Mouse (Mus musculus) neural tube, embryonic 12.5 days (tissue): ENCODE results near the gene Obsl1. TPM values are rescaled to one million over a fixed set of nuclear protein-coding genes. Genes with fewer than 3 reads are reported as not detected.

Experiments
- ATAC-seq: fragments of 200-750 bp; cut with Nextera tagmentation; 2 replicates; pipeline ENCODE4 v1.8.0; 2017; ENCODE audit warnings: low read depth, mild to moderate bottlenecking, moderate TSS enrichment, moderate library complexity; ENCODE audit not compliant: low FRiP score
- H3K27ac ChIP-seq: fragments of 300-500 bp; sonication (generic); 2 replicates; pipeline ENCODE4 v1.5.1; 2016
- H3K27me3 ChIP-seq: fragments of 300-500 bp; sonication (generic); replicated peaks from 2 replicates; pipeline ENCODE4 v1.6.1; 2016; ENCODE audit warnings: mild to moderate bottlenecking
- H3K36me3 ChIP-seq: fragments of 300-500 bp; sonication (generic); 2 replicates; pipeline ENCODE4 v1.6.1; 2016; ENCODE audit warnings: mild to moderate bottlenecking
- H3K4me1 ChIP-seq: fragments of 300-500 bp; sonication (generic); 2 replicates; pipeline ENCODE4 v1.6.1; 2016
- H3K4me2 ChIP-seq: fragments of 300-500 bp; sonication (generic); replicated peaks from 2 replicates; pipeline ENCODE4 v1.6.1; 2016; ENCODE audit warnings: mild to moderate bottlenecking
- H3K4me3 ChIP-seq: fragments of 300-500 bp; sonication (generic); 2 replicates; pipeline ENCODE4 v1.5.1; 2016
- H3K9ac ChIP-seq: fragments of 300-500 bp; sonication (generic); 2 replicates; pipeline ENCODE4 v1.6.1; 2016; ENCODE audit warnings: mild to moderate bottlenecking
- H3K9me3 ChIP-seq: fragments of 300-500 bp; sonication (generic); 2 replicates; pipeline ENCODE4 v1.6.1; 2016; ENCODE audit warnings: mild to moderate bottlenecking
- WGBS: fragments of 180-500 bp; shearing (Covaris S2); methylation state at CpG from one replicate; pipeline ENCODE4 v1.1.7; 2016; 5-methylcytosine and 5-hydroxymethylcytosine counted together
- polyA plus RNA-seq: library from polyadenylated mRNA; unstranded; fragments of >200 nt; fragmentation: Nextera tagmentation; extraction: Ambion mirVana; gene quantifications from 2 replicates; pipeline ENCODE4 v1.2.1, GENCODE M21; 2016

Gene Obsl1
- polyA plus RNA-seq, 1 experiment from 2014 or later, result 49.0 TPM

- H3K36me3 ChIP-seq, result peaks cover 2% of the 10 kb centered on the region; the same call in 1 of the 2 replicates
- peak overlapping the region; percentile 47; the same call in 1 of the 2 replicates for H3K9ac ChIP-seq
- no peak overlapping the region for H3K4me3 ChIP-seq
- 1% methylated on average over 22 of the region's 22 CpGs for WGBS
- H3K27me3 ChIP-seq, result peaks cover 27% of the 10 kb centered on the region
- H3K27ac ChIP-seq, result peak overlapping the region; percentile 86
- ATAC-seq, result peak; percentile 26
- H3K4me1 ChIP-seq, result peaks cover 88% of the 10 kb centered on the region
- peak overlapping the region; percentile 74 for H3K4me2 ChIP-seq
- no peaks in the 10 kb centered on the region for H3K9me3 ChIP-seq
These were observed 60.3 kb downstream of the Obsl1 start for GRCm38 (mm10) chr1:75445751-75446611.

DNA sequence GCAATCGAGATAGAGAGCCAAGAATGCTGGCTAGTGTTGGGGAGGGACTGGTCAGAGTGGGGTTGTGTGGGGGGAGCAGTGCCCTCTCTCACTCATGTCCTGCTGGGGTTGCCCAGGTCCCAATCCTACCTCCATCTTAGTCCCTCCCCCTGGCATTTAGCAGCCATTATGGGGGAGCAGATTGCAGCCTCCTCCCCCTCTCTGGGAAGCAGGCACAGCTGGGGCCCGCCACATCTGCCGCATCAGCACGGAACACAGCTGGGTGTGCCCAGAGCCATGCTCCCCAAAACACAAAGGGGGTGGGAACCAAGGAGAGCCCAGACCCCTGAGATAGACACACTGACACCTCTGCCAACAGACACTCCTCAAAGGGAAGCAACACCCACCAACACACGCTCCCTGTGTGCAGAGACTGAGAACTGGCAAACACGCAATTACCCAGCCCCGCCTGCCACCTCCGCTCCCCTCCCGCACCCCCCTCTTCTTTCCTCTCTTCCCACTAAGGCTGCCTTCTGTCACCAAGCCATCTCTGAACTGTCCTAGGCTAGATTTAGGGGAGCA lies 61.0 kb downstream of the Obsl1 start:
- 0 out of 2 replicates have a peak, but pooled peaks have one; percentile 0 for ATAC-seq
- Histone ChIP-seq H3K9me3 (no peaks in the 10 kb centered on the region), H3K4me1 (peaks cover 84% of the 10 kb centered on the region), H3K36me3 (peaks cover 9% of the 10 kb centered on the region; the same call in 1 of the 2 replicates), H3K27ac (peak overlapping the region; percentile 86; the same call in 1 of the 2 replicates), H3K27me3 (peaks cover 22% of the 10 kb centered on the region), H3K4me3 (no peak overlapping the region), H3K9ac (0 out of 2 replicates have a peak overlapping the region, but pooled peaks have one; percentile 6), H3K4me2 (peak overlapping the region; percentile 74)
- 10% methylated on average over 9 of the region's 9 CpGs for WGBS

DNA sequence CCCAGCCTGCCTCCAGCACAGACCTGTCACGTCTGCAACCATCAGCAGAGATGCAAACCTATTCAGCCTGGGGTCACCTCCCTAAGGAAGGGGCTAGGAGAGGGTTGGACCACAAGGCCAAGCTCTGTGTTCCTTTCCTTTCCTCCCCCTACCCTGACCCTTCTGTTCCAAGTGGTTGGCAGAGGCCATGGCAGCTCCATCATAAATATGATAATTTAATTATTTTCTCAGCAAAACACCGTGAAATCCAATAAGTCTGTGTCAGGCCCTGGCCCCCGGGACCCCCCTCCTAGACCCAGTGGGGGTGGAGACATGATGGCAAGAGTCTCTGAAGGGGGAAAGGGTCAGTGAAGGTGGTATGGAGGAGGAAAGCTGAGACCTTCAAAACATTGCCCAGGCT lies 62.0 kb downstream of the Obsl1 start:
- Histone ChIP-seq H3K27ac (peak overlapping the region; percentile 86; the same call in 1 of the 2 replicates), H3K9me3 (no peaks in the 10 kb centered on the region), H3K36me3 (peaks cover 10% of the 10 kb centered on the region; the same call in 1 of the 2 replicates), H3K4me1 (peaks cover 78% of the 10 kb centered on the region), H3K4me2 (peak overlapping the region; percentile 74), H3K4me3 (no peak overlapping the region), H3K9ac (0 out of 2 replicates have a peak overlapping the region, but pooled peaks have one; percentile 41), H3K27me3 (peaks cover 12% of the 10 kb centered on the region)
- 19% methylated on average over 3 of the region's 3 CpGs for WGBS
- no peak for ATAC-seq

GRCm38 (mm10) chr1:75443247-75444024 lies 62.8 kb downstream of the Obsl1 start:
- peaks cover 77% of the 10 kb centered on the region for H3K4me1 ChIP-seq
- H3K9ac ChIP-seq, result peak overlapping the region; percentile 41
- H3K4me3 ChIP-seq, result no peak overlapping the region
- no peaks in the 10 kb centered on the region for H3K9me3 ChIP-seq
- H3K27me3 ChIP-seq, result 0 out of 2 replicates have a peak, but pooled peaks cover 6% of the 10 kb centered on the region
- H3K36me3 ChIP-seq, result peaks cover 10% of the 10 kb centered on the region; the same call in 1 of the 2 replicates
- peak overlapping the region; percentile 86 for H3K27ac ChIP-seq
- WGBS, result 18% methylated on average over 13 of the region's 13 CpGs
- peak overlapping the region; percentile 74 for H3K4me2 ChIP-seq
- ATAC-seq, result no peak

DNA sequence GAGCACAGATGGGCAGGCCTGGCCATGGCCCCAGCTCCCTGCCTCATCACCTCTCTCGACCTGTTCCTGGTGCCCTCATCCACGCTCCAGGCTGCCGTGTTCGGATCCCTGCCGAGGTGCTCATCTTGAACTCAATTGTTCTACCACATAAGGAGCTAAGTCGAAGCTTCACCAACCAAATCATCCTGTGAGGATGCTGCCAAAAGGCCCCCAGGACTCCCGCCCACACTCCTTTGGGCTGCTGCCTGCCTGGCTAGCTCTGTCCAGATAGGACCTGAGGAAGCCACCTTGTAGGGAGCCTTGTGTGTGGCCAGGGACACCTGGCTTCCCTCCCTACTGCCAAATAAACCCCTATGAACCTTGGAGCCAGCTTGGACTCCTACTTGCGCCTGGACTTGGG lies 63.4 kb downstream of the Obsl1 start:
- H3K4me3 ChIP-seq, result no peak overlapping the region
- 35% methylated on average over 8 of the region's 8 CpGs for whole genome bisulfite sequencing
- H3K9me3 ChIP-seq, result no peaks in the 10 kb centered on the region
- peak overlapping the region; percentile 86; the same call in 1 of the 2 replicates for H3K27ac ChIP-seq
- H3K36me3 ChIP-seq, result peaks cover 10% of the 10 kb centered on the region; the same call in 1 of the 2 replicates
- H3K27me3 ChIP-seq, result 0 out of 2 replicates have a peak, but pooled peaks cover 3% of the 10 kb centered on the region
- H3K9ac ChIP-seq, result no peak overlapping the region
- peak overlapping the region; percentile 74 for H3K4me2 ChIP-seq
- H3K4me1 ChIP-seq, result peaks cover 71% of the 10 kb centered on the region
- no peak for ATAC-seq

- 81% methylated on average over 9 of the region's 9 CpGs for WGBS
These were observed 64.1 kb downstream of the Obsl1 start for GRCm38 (mm10) chr1:75442171-75442570.

GRCm38 (mm10) chr1:75441471-75441996 lies 64.7 kb downstream of the Obsl1 start:
- Histone ChIP-seq H3K4me3 (no peak overlapping the region), H3K27me3 (no peaks in the 10 kb centered on the region), H3K9ac (no peak overlapping the region), H3K4me2 (no peak overlapping the region), H3K27ac (no peak overlapping the region), H3K4me1 (peaks cover 64% of the 10 kb centered on the region), H3K9me3 (no peaks in the 10 kb centered on the region), H3K36me3 (peaks cover 10% of the 10 kb centered on the region; the same call in 1 of the 2 replicates)
- 81% methylated on average over 15 of the region's 15 CpGs for WGBS
- ATAC-seq, result no peak

More at GRCm38 (mm10) chr1:75442171-75442570, 64.1 kb downstream of the Obsl1 start:
- no peak overlapping the region for H3K9ac ChIP-seq
- no peak overlapping the region for H3K27ac ChIP-seq
- no peak for ATAC-seq
- peaks cover 65% of the 10 kb centered on the region for H3K4me1 ChIP-seq
- peaks cover 10% of the 10 kb centered on the region; the same call in 1 of the 2 replicates for H3K36me3 ChIP-seq
- H3K4me2 ChIP-seq, result no peak overlapping the region
- H3K27me3 ChIP-seq, result no peaks in the 10 kb centered on the region
- H3K4me3 ChIP-seq, result no peak overlapping the region
- no peaks in the 10 kb centered on the region for H3K9me3 ChIP-seq

DNA sequence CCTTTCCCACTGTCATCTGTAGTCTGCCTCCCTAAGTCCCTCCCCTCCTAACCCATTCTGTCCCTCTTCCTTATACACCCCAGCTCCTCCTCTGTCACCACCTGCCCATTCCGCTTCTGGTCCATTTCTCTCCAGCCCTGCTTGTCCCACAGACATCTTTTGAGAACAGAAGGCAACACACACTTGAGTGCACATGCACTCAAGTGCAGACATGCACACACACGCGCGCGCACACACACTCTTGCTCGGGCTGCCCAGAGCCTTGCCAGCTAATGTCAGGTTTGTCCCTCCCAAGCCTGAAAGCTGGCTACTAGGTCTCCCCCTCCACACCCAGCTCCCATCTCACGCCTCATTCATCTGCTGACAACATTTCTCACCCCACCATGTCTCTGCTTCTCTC lies 65.6 kb downstream of the Obsl1 start:
- Histone ChIP-seq H3K4me1 (peaks cover 61% of the 10 kb centered on the region), H3K27me3 (no peaks in the 10 kb centered on the region), H3K9ac (no peak overlapping the region), H3K4me3 (no peak overlapping the region), H3K36me3 (peaks cover 10% of the 10 kb centered on the region; the same call in 1 of the 2 replicates), H3K9me3 (no peaks in the 10 kb centered on the region), H3K27ac (no peak overlapping the region), H3K4me2 (no peak overlapping the region)
- 91% methylated on average over 7 of the region's 7 CpGs for WGBS
- ATAC-seq, result no peak

DNA sequence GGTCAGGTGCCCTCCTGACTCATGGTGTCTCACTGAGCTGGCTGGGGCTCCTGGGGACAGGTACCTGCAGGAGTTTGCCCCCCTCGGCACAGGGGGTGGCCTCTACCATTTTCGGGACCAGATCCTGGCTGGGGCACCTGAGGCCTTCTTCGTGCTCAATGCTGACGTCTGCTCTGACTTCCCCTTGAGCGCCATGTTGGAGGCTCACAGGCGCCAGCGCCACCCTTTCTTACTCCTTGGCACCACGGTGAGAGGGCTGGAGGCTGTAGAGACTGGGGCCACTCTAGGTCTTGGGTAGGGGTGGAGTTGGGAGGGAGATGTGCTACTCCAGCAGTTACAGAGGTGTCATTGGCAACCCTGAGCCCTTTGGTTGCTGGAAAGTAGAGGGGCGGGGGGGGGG lies 67.5 kb downstream of the Obsl1 start:
- WGBS, result 81% methylated on average over 8 of the region's 9 CpGs
- ATAC-seq, result no peak
- no peak overlapping the region for H3K27ac ChIP-seq

GRCm38 (mm10) chr1:75435475-75436328 lies 70.5 kb downstream of the Obsl1 start, which contains the start of gene Gmppa:
Gene Gmppa (plus strand): TSS chr1:75435930.
- peak within 1 kb of the TSS; percentile 74 for H3K4me2 ChIP-seq
- H3K9ac ChIP-seq, result peak within 1 kb of the TSS; percentile 62
- WGBS, result 6% methylated on average over 28 of the region's 28 CpGs
- peaks cover 24% of the 10 kb centered on the region for H3K4me1 ChIP-seq
- H3K36me3 ChIP-seq, result peaks cover 8% of the 10 kb centered on the region
- H3K27ac ChIP-seq, result no peak within 1 kb of the TSS
- H3K9me3 ChIP-seq, result no peaks in the 10 kb centered on the region
- H3K4me3 ChIP-seq, result peak within 1 kb of the TSS; percentile 57
- ATAC-seq, result peak; percentile 84
- no peaks in the 10 kb centered on the region for H3K27me3 ChIP-seq

More for the DNA sequence above, 67.5 kb downstream of the Obsl1 start:
- Histone ChIP-seq H3K4me1 (peaks cover 42% of the 10 kb centered on the region), H3K4me2 (no peak overlapping the region), H3K4me3 (no peak overlapping the region), H3K9me3 (no peaks in the 10 kb centered on the region), H3K36me3 (peaks cover 10% of the 10 kb centered on the region; the same call in 1 of the 2 replicates), H3K27me3 (no peaks in the 10 kb centered on the region), H3K9ac (no peak overlapping the region)
